In genomic region chr1:62843215-62843614, GRCm38 (mm10) we compare ENCODE assay signal across 20 mouse cellular contexts.
"Had no signal": no experiment of that assay in that cellular context is flagged by ENCODE, and none has a peak within 500 bp of the region (broad histone marks: within the 10 kb centered on the region; RNA-seq: fewer than 3 reads in every experiment).

No protein-coding gene starts in this region.

- H3K27ac ChIP-seq: liver, embryonic 15.5 days; lung, embryonic 15.5 days; macrophage; midbrain, embryonic 13.5 days; midbrain, embryonic 15.5 days; neural tube, embryonic 12.5 days; stomach, embryonic 15.5 days had no signal

- H3K9ac ChIP-seq: liver, embryonic 15.5 days; liver, postnatal 0 days; lung, embryonic 15.5 days; midbrain, embryonic 13.5 days; midbrain, embryonic 15.5 days; neural tube, embryonic 12.5 days; stomach, embryonic 15.5 days had no signal

- H3K9me3 ChIP-seq: liver, embryonic 15.5 days; lung, embryonic 15.5 days; megakaryocyte, embryonic 14.5 days; midbrain, embryonic 13.5 days; midbrain, embryonic 15.5 days; neural tube, embryonic 12.5 days; stomach, embryonic 15.5 days had no signal

- H3K27me3 ChIP-seq: liver, embryonic 15.5 days; lung, embryonic 15.5 days; megakaryocyte, embryonic 14.5 days; midbrain, embryonic 13.5 days; midbrain, embryonic 15.5 days; neural tube, embryonic 12.5 days; stomach, embryonic 15.5 days had no signal

- ATAC-seq: liver, postnatal 0 days; midbrain, embryonic 13.5 days; midbrain, embryonic 15.5 days had no signal

- H3K4me1 ChIP-seq: liver, embryonic 15.5 days; lung, embryonic 15.5 days; megakaryocyte, embryonic 14.5 days; midbrain, embryonic 15.5 days; neural tube, embryonic 12.5 days; stomach, embryonic 15.5 days had no signal

- H3K36me3 ChIP-seq: liver, embryonic 15.5 days; lung, embryonic 15.5 days; midbrain, embryonic 13.5 days; midbrain, embryonic 15.5 days; neural tube, embryonic 12.5 days; stomach, embryonic 15.5 days had no signal

- DNase-seq: liver, postnatal 0 days; lung, adult 2 months; lung, postnatal 10 days; lung, postnatal 36 days; right cerebral cortex, adult 18-20 months; right cerebral cortex, postnatal 25 days; right cerebral cortex, postnatal 4 days; spleen, adult 18-20 months; thymus, adult 2 months; thymus, postnatal 25 days; thymus, postnatal 4 days had no signal

- H3K4me2 ChIP-seq: liver, embryonic 15.5 days; lung, embryonic 15.5 days; midbrain, embryonic 11.5 days; midbrain, embryonic 13.5 days; midbrain, embryonic 15.5 days; neural tube, embryonic 12.5 days; stomach, embryonic 15.5 days had no signal

- H3K4me3 ChIP-seq: liver, embryonic 15.5 days; lung, embryonic 15.5 days; megakaryocyte, embryonic 14.5 days; midbrain, embryonic 13.5 days; midbrain, embryonic 15.5 days; neural tube, embryonic 12.5 days; stomach, embryonic 15.5 days had no signal
